Mouse (Mus musculus): Measurements from ENCODE around the gene Sec23a.
"Not testable (repeated sequence)": the region's sequence is repeated elsewhere in the genome, so short reads cannot be mapped to it uniquely, and the experiment has no call there.

Gene Sec23a

GRCm38 (mm10) chr12:58985766-58986165 is 26.1 kb downstream of the Sec23a start:
- DNase-seq (ENCODE audit: low spot score in 2 of 2), result no peak

DNA sequence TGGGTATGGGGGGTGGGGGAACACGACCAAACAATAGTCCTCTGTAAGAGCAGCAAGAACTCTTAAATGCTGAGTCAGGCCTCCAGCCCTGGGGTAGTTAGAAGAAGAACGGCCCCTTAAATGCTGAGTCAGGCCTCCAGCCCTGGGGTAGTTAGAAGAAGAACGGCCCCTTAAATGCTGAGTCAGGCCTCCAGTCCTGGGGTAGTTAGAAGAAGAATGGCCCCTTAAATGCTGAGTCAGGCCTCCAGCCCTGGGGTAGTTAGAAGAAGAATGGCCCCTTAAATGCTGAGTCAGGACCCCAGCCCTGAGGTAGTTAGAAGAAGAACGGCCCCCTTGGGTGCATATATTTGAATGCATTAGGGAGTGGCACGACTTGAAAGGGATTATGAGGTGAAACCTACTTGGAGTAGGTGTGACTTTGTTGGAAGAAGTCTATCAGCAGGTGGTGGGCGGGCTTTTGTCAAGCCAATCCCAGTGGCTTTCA is 30.6 kb downstream of the Sec23a start:
- DNase-seq (ENCODE audit: low spot score in 2 of 2), result not testable (repeated sequence)

DNA sequence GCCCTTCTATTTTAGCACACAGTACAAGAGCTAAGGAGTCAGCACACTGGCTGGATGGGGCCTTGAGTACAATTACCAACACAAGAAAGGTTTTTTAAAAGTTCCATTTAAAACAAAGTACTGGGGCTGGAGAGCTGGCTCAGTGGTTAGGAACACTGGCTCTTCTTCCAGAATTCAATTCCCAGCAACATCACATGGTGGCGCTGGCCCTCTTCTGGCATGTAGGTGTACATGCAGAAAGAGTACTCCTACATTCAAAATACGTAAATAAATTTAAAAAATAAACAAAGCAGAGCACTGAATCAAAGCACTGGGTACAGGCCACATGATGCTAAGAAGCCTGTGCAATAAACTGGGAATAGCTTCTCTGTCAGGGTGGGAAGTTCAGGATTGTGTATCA is 34.9 kb downstream of the Sec23a start:
- no peak for DNase-seq (ENCODE audit: low spot score in 2 of 2)

DNA sequence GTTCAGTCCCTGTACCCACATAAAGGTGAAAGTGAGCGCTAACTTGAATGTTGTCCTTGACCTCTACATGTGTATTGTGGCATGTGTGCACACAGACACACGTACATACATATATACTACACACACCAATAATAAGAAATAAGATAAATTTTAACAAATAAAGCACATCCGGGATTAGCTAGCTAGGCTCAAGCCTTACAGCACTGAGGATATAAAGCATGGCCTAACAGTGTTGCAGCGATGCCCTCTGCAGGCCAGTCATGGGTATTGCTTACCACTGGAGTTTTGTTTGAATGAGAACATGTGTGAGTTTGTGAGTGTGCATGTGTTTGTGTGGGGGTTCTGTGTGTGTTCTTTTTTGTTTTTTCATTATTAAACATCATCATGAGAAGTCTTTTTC is 47.2 kb downstream of the Sec23a start:
- peak; percentile 13 to 59 for DNase-seq (ENCODE audit: low spot score in 2 of 2)

- no peak for DNase-seq (ENCODE audit: low spot score in 2 of 2)
Measured at GRCm38 (mm10) chr12:58960844-58961243, 51.0 kb downstream of the Sec23a start.

- no peak for DNase-seq (ENCODE audit: low spot score in 2 of 2)
Measured at GRCm38 (mm10) chr12:58956624-58957023, 55.2 kb downstream of the Sec23a start.

DNA sequence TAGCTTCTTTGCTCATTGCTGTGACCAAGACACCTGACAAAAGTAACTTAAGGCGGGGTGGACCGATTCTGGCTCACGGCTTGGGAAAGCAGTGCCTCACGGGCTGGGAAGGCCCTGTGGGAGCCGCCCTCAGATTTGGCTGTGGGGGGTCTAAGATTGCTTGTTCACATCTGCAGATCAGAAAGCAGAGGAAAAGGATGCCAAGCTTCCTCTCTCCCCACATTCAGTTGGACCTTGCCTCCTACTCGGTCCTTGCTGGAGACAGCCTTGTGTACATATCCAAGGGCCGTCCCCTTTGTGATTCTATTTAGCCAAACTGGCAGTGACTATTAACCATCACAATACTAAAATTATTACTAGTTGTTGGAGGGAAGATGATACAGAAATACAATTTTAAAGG is 55.7 kb downstream of the Sec23a start:
- DNase-seq (ENCODE audit: low spot score in 2 of 2), result no peak

- DNase-seq (ENCODE audit: low spot score in 2 of 2), result no peak
Measured at GRCm38 (mm10) chr12:58947879-58948278, 63.9 kb downstream of the Sec23a start.

- peak; percentile 69 to 79 for DNase-seq (ENCODE audit: low spot score in 2 of 2)
Measured at GRCm38 (mm10) chr12:58947231-58947630, 64.6 kb downstream of the Sec23a start.

- no peak for DNase-seq (ENCODE audit: low spot score in 2 of 2)
Measured at GRCm38 (mm10) chr12:58942544-58942943, 69.3 kb downstream of the Sec23a start.

DNA sequence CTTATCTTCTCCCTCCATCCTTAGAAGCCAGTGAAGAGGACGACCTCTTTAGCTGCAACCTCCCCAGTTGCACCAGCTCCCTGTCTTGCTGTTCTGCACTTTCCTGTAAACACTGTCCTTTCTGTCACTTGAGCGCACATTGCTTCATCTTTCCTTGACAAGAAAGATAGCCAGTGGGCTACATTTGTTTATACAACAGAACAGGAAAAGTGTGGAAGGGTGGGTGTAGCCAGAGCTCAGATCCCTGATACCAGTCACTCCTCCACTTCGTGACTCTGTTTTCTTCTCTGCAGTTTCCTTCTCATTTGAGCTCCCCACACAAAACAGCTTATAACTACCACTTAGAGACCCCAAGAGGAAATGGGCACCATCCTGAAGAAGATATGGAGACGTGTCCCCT is 77.2 kb downstream of the Sec23a start:
- no peak for DNase-seq (ENCODE audit: low spot score in 2 of 2)

- DNase-seq (ENCODE audit: low spot score in 2 of 2), result no peak
Measured at GRCm38 (mm10) chr12:58924996-58925395, 86.8 kb downstream of the Sec23a start.

DNA sequence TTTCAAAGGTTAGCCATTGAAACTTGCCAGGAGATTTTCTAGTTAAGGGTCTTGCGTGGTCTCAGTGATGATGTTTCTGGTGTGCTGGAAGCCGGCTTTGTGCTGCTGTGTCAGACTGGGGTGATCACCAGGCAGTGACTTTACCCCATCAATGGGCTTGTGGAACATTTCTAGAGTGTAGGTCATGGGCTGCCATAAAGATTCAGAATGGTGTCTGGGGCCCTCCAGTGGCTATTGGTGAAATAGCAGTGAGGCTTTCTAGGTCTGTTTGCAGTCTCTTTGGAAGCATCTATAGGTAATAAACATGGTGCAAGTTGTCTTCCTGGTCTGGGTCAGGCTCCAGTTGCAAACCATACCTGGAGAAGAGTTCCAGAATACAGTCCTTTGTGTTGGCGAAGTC is 87.8 kb downstream of the Sec23a start:
- DNase-seq (ENCODE audit: low spot score in 2 of 2), result peak; percentile 65 to 87

DNA sequence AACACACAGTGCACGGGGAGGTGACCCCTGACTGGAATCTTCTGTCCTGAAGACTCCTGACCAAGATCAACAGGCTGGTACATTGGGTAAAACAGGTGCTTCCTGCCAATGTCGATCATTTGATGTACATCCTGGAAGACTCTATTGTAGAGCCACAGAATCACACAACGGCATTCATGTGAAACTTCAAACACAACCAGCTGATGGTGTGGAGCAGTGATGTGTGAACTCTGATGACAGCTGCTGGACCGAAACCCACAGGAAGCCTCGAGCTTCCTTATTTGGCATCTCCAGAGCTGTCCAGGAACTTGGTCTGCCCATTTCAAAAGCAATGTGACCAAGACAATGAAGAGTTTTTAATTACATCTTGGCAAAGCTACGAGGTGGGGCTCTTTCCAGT is 91.0 kb downstream of the Sec23a start:
- no peak for DNase-seq (ENCODE audit: low spot score in 2 of 2)

- no peak for DNase-seq (ENCODE audit: low spot score in 2 of 2)
Measured at GRCm38 (mm10) chr12:58919516-58919915, 92.3 kb downstream of the Sec23a start.

DNA sequence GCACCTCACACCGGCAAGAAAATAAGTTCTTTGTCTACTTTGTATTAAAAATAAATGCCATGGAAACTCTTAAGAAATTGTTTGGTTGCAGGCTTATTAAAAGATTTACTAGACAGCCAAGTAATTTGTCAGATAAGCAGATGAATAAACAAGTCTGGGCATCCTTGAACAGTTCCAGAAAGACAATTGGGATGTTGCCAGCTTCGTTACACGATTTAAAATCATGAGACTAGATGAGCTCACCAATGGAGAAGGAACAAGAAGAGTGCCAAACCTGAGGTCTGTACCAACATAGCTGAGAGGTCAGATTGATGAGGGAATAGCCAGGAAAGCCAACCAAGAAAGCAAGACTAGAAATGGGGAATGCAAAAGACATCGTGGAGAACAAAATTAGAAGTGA is 102.0 kb downstream of the Sec23a start:
- no peak for DNase-seq (ENCODE audit: low spot score in 2 of 2)

All from frontal cortex, postnatal 36 days (tissue).